ENCODE assay signal across 8 mouse cellular contexts in genomic region chr13:21530136-21530535, GRCm38 (mm10). TPM values are rescaled to one million over a fixed set of nuclear protein-coding genes. Genes with fewer than 3 reads are reported as not detected.
DNase-seq lines count a peak whose midpoint lies in the region; ATAC-seq lines count a peak whose summit lies in the region.

No protein-coding gene starts in this region.

- H3K4me3 ChIP-seq in lung, embryonic 15.5 days = peak overlapping the region; percentile 85
- H3K4me3 ChIP-seq in intestine, embryonic 16.5 days (ENCODE audit: low read length) = peak overlapping the region; percentile 33
- peak overlapping the region; percentile 98 for H3K4me3 ChIP-seq in neural tube, embryonic 15.5 days (replicated peaks)

- peaks cover 10% of the 10 kb centered on the region for H3K36me3 ChIP-seq in lung, embryonic 15.5 days
- peaks cover 8% of the 10 kb centered on the region for H3K36me3 ChIP-seq in intestine, embryonic 16.5 days (ENCODE audit: control insufficient read depth, insufficient read depth, low read length)
- peaks cover 16% of the 10 kb centered on the region for H3K36me3 ChIP-seq in neural tube, embryonic 15.5 days

- DNase-seq in lung, postnatal 10 days = no peak
- peak; percentile 14 for DNase-seq in embryo, embryonic 9.5 days (ENCODE audit: extremely low spot score)
- no peak for DNase-seq in adrenal gland, adult 18-20 months (ENCODE audit: low spot score in 2 of 2)
- DNase-seq in urinary bladder, postnatal 36 days (ENCODE audit: low spot score in 2 of 2) = no peak
- DNase-seq in layer of hippocampus, adult 11-12 months (ENCODE audit: low spot score) = no peak

- no peak overlapping the region for H3K9ac ChIP-seq in lung, embryonic 15.5 days
- H3K9ac ChIP-seq in intestine, embryonic 16.5 days (ENCODE audit: low read depth, low read length) = peak overlapping the region; percentile 45; the same call in 1 of the 2 replicates
- H3K9ac ChIP-seq in neural tube, embryonic 15.5 days (replicated peaks) = no peak overlapping the region

- H3K4me1 ChIP-seq in lung, embryonic 15.5 days = peaks cover 3% of the 10 kb centered on the region; the same call in 1 of the 2 replicates
- no peaks in the 10 kb centered on the region for H3K4me1 ChIP-seq in intestine, embryonic 16.5 days (ENCODE audit: control insufficient read depth, insufficient read depth, low read length)
- peaks cover 10% of the 10 kb centered on the region for H3K4me1 ChIP-seq in neural tube, embryonic 15.5 days

- H3K27ac ChIP-seq in lung, embryonic 15.5 days = no peak overlapping the region
- H3K27ac ChIP-seq in intestine, embryonic 16.5 days (ENCODE audit: low read length) = no peak overlapping the region
- no peak overlapping the region for H3K27ac ChIP-seq in neural tube, embryonic 15.5 days (replicated peaks)

- no peaks in the 10 kb centered on the region for H3K9me3 ChIP-seq in lung, embryonic 15.5 days
- H3K9me3 ChIP-seq in intestine, embryonic 16.5 days (ENCODE audit: control insufficient read depth, low read length) = no peaks in the 10 kb centered on the region
- no peaks in the 10 kb centered on the region for H3K9me3 ChIP-seq in neural tube, embryonic 15.5 days (replicated peaks)

- 32% methylated on average over 7 of the region's 7 CpGs for WGBS in lung, embryonic 15.5 days
- whole genome bisulfite sequencing in intestine, embryonic 16.5 days = 41% methylated on average over 7 of the region's 7 CpGs
- 51% methylated on average over 7 of the region's 7 CpGs for WGBS in neural tube, embryonic 15.5 days

- peak overlapping the region; percentile 74 for H3K4me2 ChIP-seq in lung, embryonic 15.5 days
- H3K4me2 ChIP-seq in intestine, embryonic 16.5 days (ENCODE audit: low read depth, low read length) = peak overlapping the region; percentile 58
- peak overlapping the region; percentile 59 for H3K4me2 ChIP-seq in neural tube, embryonic 15.5 days

- no peaks in the 10 kb centered on the region for H3K27me3 ChIP-seq in lung, embryonic 15.5 days
- no peaks in the 10 kb centered on the region for H3K27me3 ChIP-seq in intestine, embryonic 16.5 days (replicated peaks; ENCODE audit: control insufficient read depth, insufficient read depth, low read length)
- no peaks in the 10 kb centered on the region for H3K27me3 ChIP-seq in neural tube, embryonic 15.5 days (replicated peaks)

- ATAC-seq in lung, embryonic 15.5 days (ENCODE audit: borderline replicate concordance, extremely low read depth, low FRiP score, low TSS enrichment) = no peak
- ATAC-seq in intestine, embryonic 16.5 days = no peak
- no peak for ATAC-seq in neural tube, embryonic 15.5 days (ENCODE audit: low FRiP score)

RNA-seq across cellular contexts. Expression of gene Zkscan8, which starts 0.8 kb away (rescaled TPM):
- 5.5 and 6.8 TPM in 2 replicates for polyA plus RNA-seq in lung, embryonic 15.5 days (2015; fragmentation: Nextera tagmentation; extraction: Ambion mirVana)
- 3.0 and 3.4 TPM in 2 replicates for polyA plus RNA-seq in intestine, embryonic 16.5 days (2015; fragmentation: Nextera tagmentation; extraction: Ambion mirVana)
- polyA plus RNA-seq in neural tube, embryonic 15.5 days (2015; fragmentation: Nextera tagmentation; extraction: Ambion mirVana) = 4.3 and 4.9 TPM in 2 replicates
- total RNA-seq in adrenal gland, adult 18-20 months (2021) = 10 to 100 TPM; 13.5 to 15.6 TPM

RNA-seq across cellular contexts. Expression of gene Olfr1366, which starts 12.5 kb away (rescaled TPM):
- polyA plus RNA-seq in lung, embryonic 15.5 days (2015; fragmentation: Nextera tagmentation; extraction: Ambion mirVana) = 0.10 and 0.26 TPM in 2 replicates
- 0.11 and 0.17 TPM in 2 replicates for polyA plus RNA-seq in intestine, embryonic 16.5 days (2015; fragmentation: Nextera tagmentation; extraction: Ambion mirVana)
- polyA plus RNA-seq in neural tube, embryonic 15.5 days (2015; fragmentation: Nextera tagmentation; extraction: Ambion mirVana) = 0.08 and 0.11 TPM in 2 replicates
- total RNA-seq in adrenal gland, adult 18-20 months (2021) = not detected

RNA-seq across cellular contexts. Expression of gene Gm11273, which starts 28.9 kb away (rescaled TPM):
- 4.9 and 6.1 TPM in 2 replicates for polyA plus RNA-seq in lung, embryonic 15.5 days (2015; fragmentation: Nextera tagmentation; extraction: Ambion mirVana)
- polyA plus RNA-seq in intestine, embryonic 16.5 days (2015; fragmentation: Nextera tagmentation; extraction: Ambion mirVana) = 10.9 and 12.1 TPM in 2 replicates
- polyA plus RNA-seq in neural tube, embryonic 15.5 days (2015; fragmentation: Nextera tagmentation; extraction: Ambion mirVana) = 8.5 and 9.7 TPM in 2 replicates
- total RNA-seq in adrenal gland, adult 18-20 months (2021) = 100 to 1,000 TPM in 1 of 2 experiments, 10 to 100 TPM in 1; 87.5 to 171 TPM

RNA-seq across cellular contexts. Expression of gene Olfr1535, which starts 29.6 kb away (rescaled TPM):
- 0.04 TPM in 1 of 2 replicates, not detected in the other for polyA plus RNA-seq in lung, embryonic 15.5 days (2015; fragmentation: Nextera tagmentation; extraction: Ambion mirVana)
- not detected in 2 replicates for polyA plus RNA-seq in intestine, embryonic 16.5 days (2015; fragmentation: Nextera tagmentation; extraction: Ambion mirVana)
- 0.04 TPM in 2 replicates for polyA plus RNA-seq in neural tube, embryonic 15.5 days (2015; fragmentation: Nextera tagmentation; extraction: Ambion mirVana)
- not detected for total RNA-seq in adrenal gland, adult 18-20 months (2021)

RNA-seq across cellular contexts. Expression of gene AK157302, which starts 35.1 kb away (rescaled TPM):
- polyA plus RNA-seq in lung, embryonic 15.5 days (2015; fragmentation: Nextera tagmentation; extraction: Ambion mirVana) = 0.29 and 0.31 TPM in 2 replicates
- polyA plus RNA-seq in intestine, embryonic 16.5 days (2015; fragmentation: Nextera tagmentation; extraction: Ambion mirVana) = 0.22 and 0.39 TPM in 2 replicates
- 0.24 and 0.41 TPM in 2 replicates for polyA plus RNA-seq in neural tube, embryonic 15.5 days (2015; fragmentation: Nextera tagmentation; extraction: Ambion mirVana)
- total RNA-seq in adrenal gland, adult 18-20 months (2021) = 10 to 100 TPM; 13.8 to 16.2 TPM

Comparison
In these comparisons a context has a peak if more than half of its experiments do, and no peak if none do; other contexts are left out.
1. H3K4me3 ChIP-seq: peak in every context shown above with its lines; median percentile 98 in neural tube, embryonic 15.5 days; 85 in lung, embryonic 15.5 days; 33 in intestine, embryonic 16.5 days.